11 mouse cellular contexts compared by ENCODE assay signal in the genomic region with DNA sequence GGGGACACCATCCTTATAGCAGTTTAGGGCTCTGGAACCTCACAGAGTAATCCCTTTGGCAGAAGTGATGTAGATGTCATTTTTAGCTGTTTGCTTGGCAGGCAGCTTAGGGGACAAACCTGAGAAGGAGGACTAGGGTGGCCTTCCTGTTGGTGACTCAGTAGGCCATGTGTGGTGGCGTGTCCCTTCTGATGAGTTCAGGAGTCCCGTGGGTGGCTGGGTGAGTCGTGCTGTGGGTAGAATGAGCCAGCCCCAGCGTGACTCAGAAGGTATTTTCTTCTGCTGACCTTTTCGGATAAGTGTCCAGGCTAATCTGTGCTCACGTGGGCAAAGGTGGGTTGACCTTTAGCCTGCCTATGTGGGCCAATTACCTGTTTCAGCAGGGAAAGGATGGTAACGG. TPM values are rescaled to one million over a fixed set of nuclear protein-coding genes. Genes with fewer than 3 reads are reported as not detected.
DNase-seq lines count a peak whose midpoint lies in the region; TF ChIP-seq lines count a peak whose summit lies in the region.
"Had no signal": no experiment of that assay in that cellular context is flagged by ENCODE, and none has a peak within 500 bp of the region (broad histone marks: within the 10 kb centered on the region; RNA-seq: fewer than 3 reads in every experiment).

No protein-coding gene starts in this region.

- WGBS in kidney, adult 2 months, result 37% methylated on average over 7 of the region's 7 CpGs

- no peaks in the 10 kb centered on the region for H3K36me3 ChIP-seq in kidney, adult 2 months (ENCODE audit: control insufficient read depth, insufficient read depth, low read length)
- no peaks in the 10 kb centered on the region for H3K36me3 ChIP-seq in myocyte (ENCODE audit: control insufficient read depth, insufficient read depth)
- H3K36me3 ChIP-seq: midbrain, embryonic 12.5 days had no signal

- H3K4me3 ChIP-seq in kidney, adult 2 months (ENCODE audit: insufficient read depth, low read depth, low read length), result no peak overlapping the region
- H3K4me3 ChIP-seq in myocyte, result no peak overlapping the region
- H3K4me3 ChIP-seq: forebrain, embryonic 13.5 days; midbrain, embryonic 12.5 days had no signal

- peak overlapping the region; percentile 82 for H3K4me2 ChIP-seq in myocyte (ENCODE audit: low read depth)
- H3K4me2 ChIP-seq: midbrain, embryonic 12.5 days had no signal

- DNase-seq in cerebellum, postnatal 36 days, result peak; percentile 16 to 37
- no peak for DNase-seq in cerebellum, adult 11 months
- peak; percentile 18 for DNase-seq in kidney, adult 2 months
- DNase-seq in kidney, adult 18-20 months, result no peak
- DNase-seq in NIH3T3 (ENCODE audit: low read depth), result peak; percentile 32
- no peak for DNase-seq in ovary, adult 18-20 months (ENCODE audit: low spot score)
- no peak for DNase-seq in retina, embryonic 14.5 days (ENCODE audit: low spot score)

- H3K4me1 ChIP-seq in kidney, adult 2 months (ENCODE audit: control insufficient read depth, insufficient read depth, low read length), result peaks cover 41% of the 10 kb centered on the region

- H3K27ac ChIP-seq in kidney, adult 2 months (ENCODE audit: insufficient read depth, low read depth, low read length), result no peak overlapping the region
- H3K27ac ChIP-seq: forebrain, embryonic 13.5 days; midbrain, embryonic 12.5 days had no signal

- no peak overlapping the region for H3ac ChIP-seq in myocyte (ENCODE audit: control insufficient read depth, insufficient read length)

- no peak for TF ChIP-seq POLR2A in kidney, adult 2 months (IDR thresholded peaks at IDR 0.05; ENCODE audit: low read depth, low read length)
- TF ChIP-seq POLR2A in myocyte (IDR thresholded peaks at IDR 0.05; ENCODE audit: insufficient read length, low read depth), result no peak

- no peaks in the 10 kb centered on the region for H3K27me3 ChIP-seq in kidney, adult 2 months (replicated peaks; ENCODE audit: control insufficient read depth, insufficient read depth, low read length)
- H3K27me3 ChIP-seq in myocyte (ENCODE audit: control insufficient read depth, insufficient read depth, insufficient read length), result no peaks in the 10 kb centered on the region
- H3K27me3 ChIP-seq: forebrain, embryonic 13.5 days; midbrain, embryonic 12.5 days had no signal

- TF ChIP-seq CTCF in kidney, adult 2 months (conservative IDR thresholded peaks at IDR 0.05; ENCODE audit: insufficient read depth, insufficient read length, low read depth, low read length), result no peak

- peaks cover 82% of the 10 kb centered on the region for H3K79me2 ChIP-seq in myocyte (ENCODE audit: control insufficient read depth, insufficient read depth)

TF ChIP-seq in myocyte, 11 proteins besides CTCF, POLR2A, EP300 and RAD21:
- TF ChIP-seq MYOD1 (IDR thresholded peaks at IDR 0.05; ENCODE audit: control insufficient read depth in 1 of 3, insufficient read length in 2 of 3, low read depth in 2 of 3) (peak in 1 of 3 experiments; percentile 43), SRF (IDR thresholded peaks at IDR 0.05; ENCODE audit: control insufficient read depth, insufficient read length, low read depth) (no peak), REST (IDR thresholded peaks at IDR 0.05; ENCODE audit: insufficient read depth, insufficient read length) (no peak), USF1 (IDR thresholded peaks at IDR 0.05; ENCODE audit: low read depth) (peak; percentile 67)
TF ChIP-seq in myocyte: peak in this region for 2.

RNA-seq across cellular contexts. Expression of a gene that starts 3.6 kb away (rescaled TPM):
- 18.4 and 19.5 TPM in 2 replicates for polyA plus RNA-seq in kidney, adult 2 months (2012; rRNA removed)
- polyA plus RNA-seq in myocyte (2012; fragmentation: generic; extraction: Trizol), result 20.6 TPM

RNA-seq across cellular contexts. Expression of a gene that starts 16.6 kb away (rescaled TPM):
- polyA plus RNA-seq in kidney, adult 2 months (2012; rRNA removed), result 87.7 and 105 TPM in 2 replicates
- 68.0 TPM for polyA plus RNA-seq in myocyte (2012; fragmentation: generic; extraction: Trizol)

RNA-seq across cellular contexts. Expression of a gene that starts 39.3 kb away (rescaled TPM):
- 22.6 and 23.1 TPM in 2 replicates for polyA plus RNA-seq in kidney, adult 2 months (2012; rRNA removed)
- 93.1 TPM for polyA plus RNA-seq in myocyte (2012; fragmentation: generic; extraction: Trizol)

RNA-seq across cellular contexts. Expression of a gene that starts 39.8 kb away (rescaled TPM):
- polyA plus RNA-seq in kidney, adult 2 months (2012; rRNA removed), result 36.9 and 39.3 TPM in 2 replicates
- 69.6 TPM for polyA plus RNA-seq in myocyte (2012; fragmentation: generic; extraction: Trizol)

RNA-seq across cellular contexts. Expression of a gene that starts 46.4 kb away (rescaled TPM):
- polyA plus RNA-seq in kidney, adult 2 months (2012; rRNA removed), result 0.17 and 0.23 TPM in 2 replicates
- 0.76 TPM for polyA plus RNA-seq in myocyte (2012; fragmentation: generic; extraction: Trizol)
- polyA plus RNA-seq: intestine, embryonic 14.5 days had no signal

Comparison
In these comparisons a context has a peak if more than half of its experiments do, and no peak if none do; other contexts are left out.
1. DNase-seq: peak in cerebellum, postnatal 36 days (2 of 2), kidney, adult 2 months (single experiment) and NIH3T3 (single experiment); none in cerebellum, adult 11 months (single experiment), kidney, adult 18-20 months (single experiment), ovary, adult 18-20 months (single experiment) and retina, embryonic 14.5 days (single experiment).